Mouse (Mus musculus): ENCODE measurements around the gene Snd1. TPM values are rescaled to one million over a fixed set of nuclear protein-coding genes. Genes with fewer than 3 reads are reported as not detected.
A peak's percentile ranks its signal among the peaks of the same experiment; 100 is the strongest.

Snd1 gene
- polyA plus RNA-seq, 1 experiment from 2014 or later: 80.1 TPM

- H3K9me3 ChIP-seq (replicated peaks): no peaks in the 10 kb centered on the region
- 81% methylated on average over 2 of the region's 2 CpGs for WGBS
- no peak overlapping the region for H3K4me3 ChIP-seq
- H3K27me3 ChIP-seq: no peaks in the 10 kb centered on the region
- H3K36me3 ChIP-seq (ENCODE audit: poor library complexity, severe bottlenecking): no peaks in the 10 kb centered on the region
- no peak overlapping the region for H3K4me2 ChIP-seq
- H3K4me1 ChIP-seq: peaks cover 5% of the 10 kb centered on the region; the same call in 1 of the 2 replicates
- no peak for ATAC-seq
- no peak overlapping the region for H3K9ac ChIP-seq
- H3K27ac ChIP-seq: no peak overlapping the region
Observed at GRCm38 (mm10) chr6:28583399-28583798, 108.5 kb downstream of the Snd1 start.

GRCm38 (mm10) chr6:28586806-28587205 is 111.9 kb downstream of the Snd1 start:
- H3K4me1 ChIP-seq: peaks cover 21% of the 10 kb centered on the region
- no peak overlapping the region for H3K4me3 ChIP-seq
- H3K9ac ChIP-seq: no peak overlapping the region
- no peak for ATAC-seq
- no peaks in the 10 kb centered on the region for H3K9me3 ChIP-seq (replicated peaks)
- H3K27ac ChIP-seq: no peak overlapping the region
- H3K4me2 ChIP-seq: no peak overlapping the region
- H3K27me3 ChIP-seq: no peaks in the 10 kb centered on the region
- 91% methylated on average over 3 of the region's 3 CpGs for WGBS
- H3K36me3 ChIP-seq (ENCODE audit: poor library complexity, severe bottlenecking): no peaks in the 10 kb centered on the region

- H3K9ac ChIP-seq: no peak overlapping the region
- no peak overlapping the region for H3K27ac ChIP-seq
- H3K36me3 ChIP-seq (ENCODE audit: poor library complexity, severe bottlenecking): no peaks in the 10 kb centered on the region
- no peak overlapping the region for H3K4me3 ChIP-seq
- no peak for ATAC-seq
- H3K27me3 ChIP-seq: no peaks in the 10 kb centered on the region
- 75% methylated on average over 5 of the region's 5 CpGs for whole genome bisulfite sequencing
- H3K4me2 ChIP-seq: no peak overlapping the region
- H3K4me1 ChIP-seq: peaks cover 27% of the 10 kb centered on the region
- H3K9me3 ChIP-seq (replicated peaks): no peaks in the 10 kb centered on the region
Observed at GRCm38 (mm10) chr6:28588494-28589171, 113.7 kb downstream of the Snd1 start.

- Histone ChIP-seq H3K27ac (no peak overlapping the region), H3K4me1 (peaks cover 27% of the 10 kb centered on the region), H3K9ac (no peak overlapping the region), H3K4me2 (no peak overlapping the region), H3K4me3 (no peak overlapping the region), H3K9me3 (replicated peaks) (no peaks in the 10 kb centered on the region), H3K36me3 (ENCODE audit: poor library complexity, severe bottlenecking) (no peaks in the 10 kb centered on the region), H3K27me3 (no peaks in the 10 kb centered on the region)
- 90% methylated on average over 3 of the region's 3 CpGs for WGBS
- ATAC-seq: no peak
Observed at GRCm38 (mm10) chr6:28592323-28592893, 117.5 kb downstream of the Snd1 start.

- no peaks in the 10 kb centered on the region for H3K27me3 ChIP-seq
- no peaks in the 10 kb centered on the region for H3K9me3 ChIP-seq (replicated peaks)
- WGBS: 90% methylated on average over 3 of the region's 3 CpGs
- H3K4me1 ChIP-seq: peaks cover 19% of the 10 kb centered on the region
- H3K27ac ChIP-seq: no peak overlapping the region
- H3K36me3 ChIP-seq (ENCODE audit: poor library complexity, severe bottlenecking): no peaks in the 10 kb centered on the region
- H3K9ac ChIP-seq: no peak overlapping the region
- no peak overlapping the region for H3K4me3 ChIP-seq
- ATAC-seq: no peak
- H3K4me2 ChIP-seq: no peak overlapping the region
Observed at GRCm38 (mm10) chr6:28593708-28594107, 118.8 kb downstream of the Snd1 start.

GRCm38 (mm10) chr6:28594759-28595158 is 119.8 kb downstream of the Snd1 start:
- no peaks in the 10 kb centered on the region for H3K27me3 ChIP-seq
- H3K4me2 ChIP-seq: no peak overlapping the region
- no peaks in the 10 kb centered on the region for H3K9me3 ChIP-seq (replicated peaks)
- peaks cover 12% of the 10 kb centered on the region for H3K4me1 ChIP-seq
- H3K27ac ChIP-seq: no peak overlapping the region
- no peak overlapping the region for H3K4me3 ChIP-seq
- H3K9ac ChIP-seq: no peak overlapping the region
- no peaks in the 10 kb centered on the region for H3K36me3 ChIP-seq (ENCODE audit: poor library complexity, severe bottlenecking)
- WGBS: 94% methylated on average over 4 of the region's 4 CpGs
- ATAC-seq: no peak

- no peak for ATAC-seq
- Histone ChIP-seq H3K9me3 (replicated peaks) (no peaks in the 10 kb centered on the region), H3K9ac (no peak overlapping the region), H3K4me2 (no peak overlapping the region), H3K4me3 (no peak overlapping the region), H3K27me3 (no peaks in the 10 kb centered on the region), H3K27ac (no peak overlapping the region), H3K36me3 (ENCODE audit: poor library complexity, severe bottlenecking) (no peaks in the 10 kb centered on the region), H3K4me1 (peaks cover 15% of the 10 kb centered on the region)
- 88% methylated on average over 1 of the region's 1 CpGs for WGBS
Observed at GRCm38 (mm10) chr6:28595231-28595630, 120.3 kb downstream of the Snd1 start.

GRCm38 (mm10) chr6:28597266-28597665 is 122.3 kb downstream of the Snd1 start:
- no peak overlapping the region for H3K27ac ChIP-seq
- peaks cover 6% of the 10 kb centered on the region for H3K4me1 ChIP-seq
- H3K4me2 ChIP-seq: no peak overlapping the region
- H3K27me3 ChIP-seq: no peaks in the 10 kb centered on the region
- H3K36me3 ChIP-seq (ENCODE audit: poor library complexity, severe bottlenecking): no peaks in the 10 kb centered on the region
- 91% methylated on average over 5 of the region's 5 CpGs for WGBS
- H3K4me3 ChIP-seq: no peak overlapping the region
- H3K9ac ChIP-seq: no peak overlapping the region
- no peaks in the 10 kb centered on the region for H3K9me3 ChIP-seq (replicated peaks)
- no peak for ATAC-seq

GRCm38 (mm10) chr6:28599120-28599519 is 124.2 kb downstream of the Snd1 start:
- ATAC-seq: no peak
- Histone ChIP-seq H3K27me3 (no peaks in the 10 kb centered on the region), H3K9ac (no peak overlapping the region), H3K4me3 (no peak overlapping the region), H3K36me3 (ENCODE audit: poor library complexity, severe bottlenecking) (no peaks in the 10 kb centered on the region), H3K27ac (no peak overlapping the region), H3K4me1 (peaks cover 10% of the 10 kb centered on the region; the same call in 1 of the 2 replicates), H3K4me2 (no peak overlapping the region), H3K9me3 (replicated peaks) (no peaks in the 10 kb centered on the region)
- WGBS: 93% methylated on average over 5 of the region's 5 CpGs

GRCm38 (mm10) chr6:28600404-28600803 is 125.5 kb downstream of the Snd1 start:
- no peak overlapping the region for H3K4me2 ChIP-seq
- H3K4me3 ChIP-seq: no peak overlapping the region

GRCm38 (mm10) chr6:28603401-28603800 is 128.5 kb downstream of the Snd1 start:
- Histone ChIP-seq H3K4me2 (no peak overlapping the region), H3K4me3 (no peak overlapping the region), H3K27me3 (no peaks in the 10 kb centered on the region), H3K9ac (no peak overlapping the region), H3K9me3 (replicated peaks) (no peaks in the 10 kb centered on the region), H3K27ac (no peak overlapping the region), H3K36me3 (ENCODE audit: poor library complexity, severe bottlenecking) (no peaks in the 10 kb centered on the region), H3K4me1 (peaks cover 10% of the 10 kb centered on the region; the same call in 1 of the 2 replicates)
- no peak for ATAC-seq
- 71% methylated on average over 3 of the region's 3 CpGs for WGBS

More at GRCm38 (mm10) chr6:28600404-28600803, 125.5 kb downstream of the Snd1 start:
- H3K4me1 ChIP-seq: peaks cover 10% of the 10 kb centered on the region; the same call in 1 of the 2 replicates
- ATAC-seq: no peak
- no peaks in the 10 kb centered on the region for H3K9me3 ChIP-seq (replicated peaks)
- H3K36me3 ChIP-seq (ENCODE audit: poor library complexity, severe bottlenecking): no peaks in the 10 kb centered on the region
- no peak overlapping the region for H3K27ac ChIP-seq
- no peaks in the 10 kb centered on the region for H3K27me3 ChIP-seq
- no peak overlapping the region for H3K9ac ChIP-seq

GRCm38 (mm10) chr6:28603823-28604222 is 128.9 kb downstream of the Snd1 start:
- peak overlapping the region; percentile 19; the same call in 1 of the 2 replicates for H3K27ac ChIP-seq
- H3K36me3 ChIP-seq (ENCODE audit: poor library complexity, severe bottlenecking): no peaks in the 10 kb centered on the region
- WGBS: 51% methylated on average over 3 of the region's 3 CpGs
- no peaks in the 10 kb centered on the region for H3K27me3 ChIP-seq
- peaks cover 10% of the 10 kb centered on the region; the same call in 1 of the 2 replicates for H3K4me1 ChIP-seq
- no peak overlapping the region for H3K4me3 ChIP-seq
- H3K4me2 ChIP-seq: no peak overlapping the region
- H3K9ac ChIP-seq: no peak overlapping the region
- no peaks in the 10 kb centered on the region for H3K9me3 ChIP-seq (replicated peaks)
- no peak for ATAC-seq

- 81% methylated on average over 4 of the region's 4 CpGs for WGBS
- Histone ChIP-seq H3K4me1 (no peaks in the 10 kb centered on the region), H3K27ac (no peak overlapping the region), H3K4me2 (no peak overlapping the region), H3K36me3 (ENCODE audit: poor library complexity, severe bottlenecking) (no peaks in the 10 kb centered on the region), H3K27me3 (no peaks in the 10 kb centered on the region), H3K9me3 (replicated peaks) (no peaks in the 10 kb centered on the region), H3K9ac (no peak overlapping the region), H3K4me3 (no peak overlapping the region)
- no peak for ATAC-seq
Observed at GRCm38 (mm10) chr6:28609291-28609690, 134.4 kb downstream of the Snd1 start.
